Mouse (Mus musculus): Measurements from ENCODE around the gene Enpp3.
A peak's percentile ranks its signal among the peaks of the same experiment; 100 is the strongest.

Gene Enpp3

DNA sequence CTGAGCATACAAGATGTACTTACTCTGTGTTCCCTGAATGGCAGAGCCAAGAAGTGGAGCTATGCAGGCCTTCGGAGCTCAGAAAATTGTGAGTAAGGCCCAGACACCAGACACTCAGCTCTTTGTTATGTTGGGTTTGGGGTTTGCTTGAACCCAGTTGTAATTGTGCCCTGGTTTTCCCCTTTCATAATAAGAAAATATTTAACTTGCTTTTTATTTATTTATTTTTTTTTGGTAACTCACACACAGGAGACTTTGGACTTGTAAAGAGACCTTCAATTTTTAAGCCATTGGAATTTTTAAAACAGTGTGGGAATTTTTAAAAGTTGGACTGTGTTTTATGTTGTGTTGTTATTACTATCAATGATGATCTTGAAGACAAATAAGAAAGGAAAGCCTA is at the start of gene Enpp3:
Gene Enpp3 (minus strand): TSS at position 148 of the 400 bp plus-strand sequence.
- DNase-seq (ENCODE audit: low read depth, low spot score), result no peak

DNA sequence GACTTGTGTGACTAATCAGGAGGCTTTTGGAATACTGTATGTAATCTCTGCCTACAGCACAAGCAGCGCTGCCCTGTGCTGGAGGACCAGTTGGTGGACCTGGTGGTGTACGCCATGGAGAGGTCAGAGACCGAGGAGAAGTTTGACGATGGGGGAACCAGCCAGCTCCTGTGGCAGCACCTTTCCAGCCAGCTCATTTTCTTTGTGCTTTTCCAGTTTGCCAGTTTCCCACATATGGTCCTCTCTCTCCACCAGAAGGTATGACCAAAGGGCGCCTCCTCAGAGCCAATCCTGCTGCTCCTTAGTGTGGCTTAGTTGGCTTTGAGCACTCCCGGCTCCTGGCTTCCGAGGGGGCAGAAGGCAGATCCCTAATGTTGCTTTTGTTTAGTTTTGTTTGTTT is 45.7 kb upstream of the Enpp3 start:
- DNase-seq (ENCODE audit: low read depth, low spot score), result no peak

DNA sequence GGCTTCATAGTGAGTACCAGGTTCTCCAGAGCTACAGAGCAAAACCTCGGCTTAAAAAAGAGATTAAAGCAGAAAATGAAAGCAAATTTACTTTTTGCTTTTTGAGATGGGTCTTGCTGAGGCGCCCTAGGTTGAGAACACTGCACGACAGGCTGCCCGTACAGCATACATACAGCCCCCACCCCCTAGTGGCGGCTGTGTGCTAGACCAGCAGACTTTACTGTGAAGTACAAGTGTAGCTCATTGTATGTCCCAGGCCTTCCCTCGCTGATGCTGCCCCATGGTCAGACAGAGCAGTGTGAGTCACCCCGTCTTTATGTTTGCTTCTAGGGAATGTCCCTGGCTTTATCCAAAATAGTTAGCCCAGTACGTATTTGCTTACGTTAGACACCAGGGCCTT is 43.4 kb upstream of the Enpp3 start:
- no peak for DNase-seq (ENCODE audit: low read depth, low spot score)

DNA sequence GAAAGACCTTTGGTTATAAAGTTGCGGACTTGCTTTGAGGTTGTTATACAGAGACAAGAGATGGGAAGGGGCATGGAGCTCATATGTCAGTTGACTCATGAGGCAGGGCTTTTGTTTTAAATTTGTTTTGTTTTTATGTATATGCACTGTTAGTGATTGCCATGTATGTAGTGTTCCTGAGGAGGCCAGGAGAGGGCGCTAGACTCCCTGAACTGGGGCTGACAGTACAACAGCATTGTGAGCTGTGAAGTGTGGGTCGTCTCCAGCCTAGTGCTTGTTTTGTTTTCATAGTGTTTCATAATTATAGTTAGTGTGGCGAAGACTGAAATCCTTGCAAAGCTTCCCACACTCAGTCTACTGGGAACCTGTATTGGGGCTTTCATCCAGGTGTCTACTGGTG is 31.0 kb upstream of the Enpp3 start:
- DNase-seq (ENCODE audit: low read depth, low spot score), result no peak

DNA sequence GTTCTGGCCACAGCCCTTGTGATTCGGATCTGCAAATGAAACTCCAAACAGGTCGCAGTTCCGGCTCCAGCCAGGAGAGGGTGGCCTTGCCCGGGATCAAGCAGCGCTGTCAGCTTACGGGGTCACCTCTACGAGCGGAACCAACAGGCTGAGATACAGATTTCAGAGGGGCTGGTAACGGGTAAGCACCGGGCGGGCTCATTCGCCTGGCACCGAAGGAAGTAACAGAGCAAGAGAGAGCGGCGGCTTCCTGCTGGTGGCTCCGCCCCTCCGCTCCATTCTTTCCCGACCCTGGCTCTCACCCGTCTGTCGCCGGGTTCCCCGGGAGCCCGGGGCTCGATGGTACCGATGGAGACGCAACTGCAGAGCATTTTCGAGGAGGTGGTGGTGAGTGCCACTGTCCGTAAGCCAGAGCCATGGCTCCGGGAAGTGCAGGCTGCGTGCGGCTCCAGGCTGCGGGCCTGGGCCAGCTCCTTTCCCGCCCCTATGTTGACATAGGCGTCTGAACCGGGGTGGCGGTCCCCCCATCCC is 27.2 kb upstream of the Enpp3 start, which contains the start of gene Med23:
Gene Med23 (plus strand): TSS at position 227 of the 531 bp plus-strand sequence.
- DNase-seq (ENCODE audit: low read depth, low spot score), result peak; percentile 94

DNA sequence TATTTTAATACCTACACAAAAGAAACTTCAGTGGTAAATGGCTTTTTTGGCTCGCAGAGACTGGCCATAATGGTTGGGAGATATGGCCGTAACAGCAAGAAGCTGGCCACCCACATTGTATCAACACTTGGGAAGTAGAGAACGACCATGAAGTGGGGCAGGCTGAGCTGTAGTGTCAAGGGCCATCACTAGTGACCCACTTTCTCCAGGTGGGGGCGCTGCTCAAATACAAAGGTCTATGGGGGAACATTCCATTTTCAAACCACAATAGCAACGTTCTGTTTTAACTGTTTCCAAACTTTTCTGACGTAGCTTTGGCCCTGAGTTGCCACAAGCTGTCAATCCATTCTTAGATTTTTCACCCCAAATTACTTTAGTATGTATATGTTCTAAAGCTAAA is 21.8 kb upstream of the Enpp3 start:
- no peak for DNase-seq (ENCODE audit: low read depth, low spot score)

DNA sequence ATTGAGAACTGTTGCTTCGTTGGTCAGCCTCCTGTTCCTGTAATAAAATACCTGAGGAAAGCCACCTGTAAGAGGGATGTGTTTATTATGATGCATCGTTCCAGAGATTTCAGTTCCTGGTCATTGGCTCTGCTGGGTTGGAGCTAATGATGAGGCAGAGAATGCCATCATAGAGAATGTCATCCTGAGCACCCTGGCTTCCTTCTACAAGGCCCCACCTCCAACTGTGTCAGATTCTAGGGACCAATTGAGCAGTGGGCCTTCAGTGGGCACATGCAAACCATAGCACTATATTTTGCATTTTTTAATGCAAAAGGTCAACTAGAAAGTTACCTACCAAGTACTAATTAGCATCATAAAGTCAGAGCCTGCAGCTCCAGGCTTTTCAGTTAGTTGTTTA is 20.5 kb upstream of the Enpp3 start:
- DNase-seq (ENCODE audit: low read depth, low spot score), result no peak

DNA sequence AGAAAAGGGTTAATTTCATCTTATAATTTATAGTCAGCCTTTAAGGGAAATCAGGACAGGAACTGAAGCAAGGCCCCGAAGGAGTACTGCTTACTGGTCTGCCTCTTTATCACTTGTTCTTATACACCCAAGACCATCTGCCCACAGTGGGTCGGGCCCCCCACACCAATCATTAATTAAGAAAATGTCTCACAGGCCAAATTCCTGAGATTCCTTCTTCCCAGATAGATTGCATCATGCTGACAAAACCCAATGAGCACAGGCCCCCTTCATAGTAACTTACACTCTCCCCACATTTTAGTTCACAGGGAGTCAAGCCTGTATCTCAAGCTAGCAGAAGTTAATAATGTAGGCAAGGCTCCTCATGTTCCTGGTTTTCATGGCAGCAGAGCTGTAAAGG is 625 bp downstream of the Enpp3 start:
- no peak for DNase-seq (ENCODE audit: low read depth, low spot score)

DNA sequence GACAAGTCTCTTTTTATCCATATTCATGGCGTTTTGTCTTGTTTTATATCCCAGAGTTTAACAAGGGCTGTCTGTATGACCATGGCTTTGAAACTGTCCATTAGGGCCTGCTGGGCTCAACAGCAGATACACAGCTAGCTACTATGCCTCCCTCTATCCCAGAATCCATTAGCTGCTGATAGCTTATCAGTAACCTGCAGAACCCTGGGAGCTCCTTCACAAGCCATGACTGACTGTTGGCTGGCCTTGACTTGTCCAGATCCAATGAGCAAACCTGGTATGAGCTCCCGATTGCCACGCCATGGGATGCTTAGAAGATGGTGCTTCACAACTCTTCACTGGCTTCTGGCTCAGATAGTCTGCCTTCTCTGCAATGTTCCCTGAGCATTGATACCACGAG is 1.8 kb downstream of the Enpp3 start:
- DNase-seq (ENCODE audit: low read depth, low spot score), result no peak

DNA sequence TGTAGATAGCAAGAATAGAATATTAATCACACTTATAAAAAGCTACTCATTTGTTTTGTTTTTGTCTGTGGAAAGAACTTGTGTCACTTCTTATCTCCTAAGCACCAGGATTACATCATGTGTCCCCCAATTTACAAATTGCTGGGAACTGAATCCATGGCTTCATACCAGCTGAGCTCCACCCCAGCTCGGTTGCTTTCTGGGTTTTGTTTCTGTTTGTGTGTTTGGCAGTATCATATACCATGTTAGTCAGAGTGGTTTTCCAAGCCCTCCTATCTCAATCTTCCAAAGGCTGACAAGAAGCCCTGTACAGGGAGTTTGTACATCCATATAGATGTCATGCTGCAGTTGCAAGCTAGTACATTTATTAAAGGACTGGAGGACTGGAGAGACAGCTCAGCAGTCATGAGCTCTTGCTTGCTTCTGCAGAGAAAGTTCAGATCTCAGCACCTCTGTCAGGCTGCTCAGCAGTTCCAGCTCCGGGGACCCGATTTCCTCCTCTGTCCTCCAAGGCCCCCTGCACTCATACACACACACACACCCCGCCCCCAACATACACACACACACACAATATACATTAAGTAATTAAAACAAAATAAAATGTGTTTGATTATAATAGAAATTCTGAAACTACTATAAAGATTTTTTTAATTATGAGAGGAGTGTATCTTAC is 6.1 kb downstream of the Enpp3 start:
- DNase-seq (ENCODE audit: low read depth, low spot score), result no peak

DNA sequence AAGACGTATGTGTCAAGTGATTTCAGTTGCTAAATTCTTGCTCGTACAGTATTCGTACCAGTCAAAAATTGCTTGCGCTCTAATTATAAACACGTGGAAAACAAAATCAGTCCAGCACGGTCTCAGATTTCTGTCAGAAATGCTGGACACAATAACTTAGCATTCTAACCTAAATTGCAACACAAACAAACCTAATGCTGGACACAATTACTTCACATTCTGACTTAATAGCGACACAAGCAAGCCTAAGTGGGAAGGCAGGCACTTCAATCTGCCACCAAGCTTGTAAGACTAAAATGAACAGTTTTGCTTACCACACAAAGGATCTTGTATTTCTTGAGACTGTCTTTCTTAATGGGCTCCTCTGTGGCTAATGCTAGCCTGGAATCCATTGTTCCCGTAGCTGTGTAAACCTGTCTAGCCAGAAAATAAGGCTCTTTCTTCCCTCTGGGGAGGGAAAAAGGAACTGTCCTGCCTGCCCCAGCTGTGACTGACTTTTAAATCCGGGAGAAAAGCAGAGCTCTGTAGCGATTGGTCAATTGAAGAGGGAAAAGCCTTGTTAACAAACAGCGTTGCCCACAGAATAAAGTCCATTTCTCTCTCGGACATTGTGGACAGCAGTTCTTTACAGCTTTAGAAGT is 6.8 kb downstream of the Enpp3 start:
- no peak for DNase-seq (ENCODE audit: low read depth, low spot score)

DNA sequence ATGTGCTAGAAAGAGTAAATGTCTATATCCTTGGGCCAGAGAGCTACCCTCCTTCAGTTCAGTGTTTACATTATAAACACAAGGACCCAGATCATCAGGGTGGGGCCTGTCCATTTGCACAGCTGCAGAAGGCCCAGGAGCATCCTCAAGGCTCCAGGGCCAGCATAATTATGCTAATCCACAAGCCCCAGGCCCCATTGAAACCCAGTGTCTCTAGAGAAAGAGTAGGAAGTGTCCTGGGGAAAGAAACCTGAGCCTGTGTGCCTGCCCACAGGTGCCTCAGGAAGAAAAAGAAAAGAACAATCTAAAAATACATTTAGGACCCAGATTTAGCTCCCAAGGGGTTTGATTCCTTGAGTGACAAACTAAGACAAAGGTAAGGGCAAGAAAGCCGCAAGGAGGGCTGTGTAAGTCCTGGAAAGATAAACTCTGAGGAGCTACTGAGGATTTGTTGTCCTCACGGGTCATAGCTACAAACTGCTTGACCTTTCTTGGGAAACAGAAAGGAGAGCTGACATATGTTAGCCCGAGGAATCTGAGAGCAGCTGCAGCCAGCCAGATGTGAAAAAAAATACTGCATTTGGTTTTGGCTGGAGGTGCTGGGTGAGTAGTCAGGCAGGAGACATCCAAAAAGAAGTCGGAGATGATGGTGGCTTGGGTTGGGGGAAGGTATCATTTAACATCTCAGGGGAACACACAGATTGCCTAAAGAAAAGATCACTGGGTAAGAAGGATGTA is 7.8 kb downstream of the Enpp3 start:
- no peak for DNase-seq (ENCODE audit: low read depth, low spot score)

DNA sequence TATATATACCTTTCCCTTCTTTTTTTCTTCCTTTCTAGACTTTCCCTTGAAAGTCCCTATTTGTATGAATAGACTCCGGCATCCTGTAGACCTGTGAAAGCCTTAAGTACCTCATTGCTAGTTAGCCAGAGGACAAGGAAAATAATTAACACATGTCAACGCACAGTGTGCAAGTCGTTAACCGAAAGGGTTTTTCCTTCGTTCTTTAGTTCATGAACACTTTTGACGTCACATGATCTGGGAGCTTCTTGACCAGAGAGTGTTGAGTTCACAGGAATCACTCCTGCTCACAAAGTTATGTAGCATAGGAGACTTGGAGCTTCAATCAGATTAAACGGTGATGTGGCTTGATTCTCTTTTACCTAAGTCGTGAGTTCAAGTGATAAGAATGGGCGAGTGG is 10.3 kb downstream of the Enpp3 start:
- DNase-seq (ENCODE audit: low read depth, low spot score), result no peak

DNA sequence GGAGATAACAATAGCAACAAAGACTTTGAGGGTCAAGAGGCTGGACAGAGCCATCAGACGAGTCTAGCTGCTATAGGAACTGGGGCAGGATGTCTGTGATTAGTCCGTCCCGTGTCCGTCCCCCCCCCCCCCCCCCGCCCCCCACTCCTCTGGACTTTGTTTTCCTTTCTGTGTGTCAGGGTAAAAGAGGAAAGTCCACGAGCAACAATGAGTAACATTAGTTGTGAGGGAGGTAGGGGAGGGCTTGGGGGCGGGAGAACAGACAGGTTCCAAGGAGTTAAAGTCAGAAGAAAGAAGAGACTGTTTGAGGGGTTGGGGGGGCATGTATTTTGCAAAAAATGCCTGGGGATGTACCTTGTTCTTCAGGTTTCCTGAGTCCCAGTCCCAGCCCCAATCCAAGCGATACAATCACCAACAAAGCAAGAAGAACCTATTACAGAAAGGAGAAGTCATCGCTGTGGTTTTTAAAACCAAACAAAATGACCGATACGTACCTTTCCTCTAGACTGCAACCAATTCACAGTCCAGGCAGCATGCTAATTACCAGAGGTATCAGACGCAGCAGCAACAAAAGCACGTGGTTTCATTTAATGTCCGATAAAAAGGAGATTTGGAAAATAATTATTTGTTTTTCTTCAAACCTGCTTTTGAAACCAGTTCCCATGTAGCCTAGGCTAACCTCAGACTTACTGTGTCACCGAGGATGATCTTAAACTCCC is 11.1 kb downstream of the Enpp3 start:
- no peak for DNase-seq (ENCODE audit: low read depth, low spot score)

DNA sequence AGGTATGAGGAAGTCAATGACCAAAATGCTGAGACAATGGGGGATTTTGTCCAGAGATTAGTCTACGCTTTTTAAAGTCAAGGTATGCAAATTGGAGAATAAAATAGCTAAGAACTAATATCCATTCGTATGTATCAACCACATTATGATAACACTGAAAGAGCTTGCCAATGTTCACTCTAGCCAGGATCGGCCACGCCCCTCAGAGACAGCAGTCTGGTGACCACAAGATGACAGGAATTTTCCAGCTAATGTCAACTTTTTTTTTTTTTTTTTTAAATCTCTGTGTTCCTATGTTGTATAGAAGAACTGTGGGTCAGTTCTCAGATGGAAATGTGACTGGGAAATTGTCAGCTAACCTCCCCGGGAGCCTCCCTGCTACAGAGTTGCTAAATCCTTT is 12.2 kb downstream of the Enpp3 start:
- no peak for DNase-seq (ENCODE audit: low read depth, low spot score)

DNA sequence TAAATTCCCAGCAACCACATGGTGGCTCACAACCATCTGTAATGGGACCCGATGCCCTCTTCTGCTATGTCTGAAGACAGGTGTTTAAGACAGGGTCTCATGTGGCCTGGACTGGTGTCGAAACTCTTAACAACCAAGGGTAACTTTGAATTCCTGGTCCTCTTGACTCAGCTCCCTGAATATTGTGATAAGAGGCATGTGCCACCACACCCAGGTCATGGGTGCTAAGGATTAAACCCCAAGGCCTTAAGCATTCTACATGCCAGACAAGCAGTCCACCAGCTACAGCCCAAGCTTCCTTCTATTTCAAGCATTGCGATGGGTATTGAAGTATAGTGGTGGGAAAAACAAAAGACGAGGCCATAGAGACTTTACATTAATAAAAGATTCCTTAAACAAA is 14.5 kb downstream of the Enpp3 start:
- no peak for DNase-seq (ENCODE audit: low read depth, low spot score)

DNA sequence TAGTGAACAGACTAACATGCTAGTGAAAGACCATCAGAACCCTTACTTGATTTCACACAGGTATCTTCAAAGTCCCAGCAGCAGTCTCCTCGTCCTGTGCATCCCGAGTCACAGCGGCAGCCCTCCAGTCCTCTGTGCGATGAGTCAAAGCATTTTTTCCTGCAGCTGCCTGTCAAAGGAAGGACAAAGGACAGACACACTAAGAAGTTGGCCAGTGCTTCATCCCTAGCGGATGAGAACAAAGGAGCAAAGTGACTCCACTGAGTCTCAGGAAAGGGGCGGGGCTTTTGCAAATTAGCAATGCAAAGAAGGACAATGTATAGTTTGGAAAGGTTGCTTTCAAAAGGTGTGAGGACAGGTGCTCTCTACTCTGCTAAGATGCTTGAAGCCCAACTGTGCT is 16.5 kb downstream of the Enpp3 start:
- peak; percentile 34 for DNase-seq (ENCODE audit: low read depth, low spot score)

DNA sequence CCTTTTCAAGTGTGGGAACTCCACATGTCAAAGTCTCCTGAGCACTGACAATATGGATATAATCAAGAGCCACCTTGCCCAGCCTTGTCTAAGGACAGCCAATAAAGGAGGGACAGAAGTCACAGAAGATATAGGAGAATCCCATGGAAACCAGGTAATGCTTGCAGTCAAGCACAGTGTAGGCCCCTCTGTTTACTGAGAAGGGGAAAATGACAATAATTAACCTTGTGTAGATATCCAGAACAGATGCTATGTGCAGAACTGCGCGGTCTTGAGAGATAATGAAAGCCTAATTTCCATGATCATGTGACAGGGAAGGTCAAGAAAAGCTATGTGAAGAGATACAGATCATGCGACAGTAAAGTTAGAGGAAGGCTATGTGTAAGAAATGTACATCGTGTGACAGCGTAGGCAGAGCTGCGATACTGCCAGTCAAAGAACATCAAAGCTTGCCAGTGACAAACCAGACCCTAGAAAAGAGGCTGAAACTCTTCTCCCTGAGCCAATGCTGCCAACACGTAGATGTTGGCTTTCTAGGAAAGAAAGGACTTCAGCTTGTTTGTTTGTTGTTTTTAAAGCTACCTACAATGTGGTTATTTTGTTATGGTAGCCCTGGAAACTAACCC is 17.1 kb downstream of the Enpp3 start:
- DNase-seq (ENCODE audit: low read depth, low spot score), result no peak

DNA sequence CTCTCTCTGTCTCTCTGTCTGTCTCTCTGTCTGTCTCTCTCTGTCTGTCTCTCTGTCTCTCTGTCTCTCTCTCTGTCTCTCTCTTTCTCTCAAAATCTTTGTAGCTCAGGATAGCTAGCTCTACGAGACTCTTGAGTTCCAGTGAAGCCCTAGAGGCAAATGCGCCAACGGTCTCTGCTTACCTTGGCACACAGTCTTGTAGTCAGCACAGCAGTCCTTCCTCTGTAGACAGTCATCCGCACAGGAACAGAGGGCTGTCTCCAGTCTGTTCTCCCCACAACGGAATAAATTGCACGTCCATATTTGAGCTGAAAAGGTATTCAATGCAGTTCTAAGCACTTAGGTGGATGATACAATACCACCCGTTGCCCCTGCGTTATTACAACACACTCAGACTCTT is 18.0 kb downstream of the Enpp3 start:
- DNase-seq (ENCODE audit: low read depth, low spot score), result no peak

DNA sequence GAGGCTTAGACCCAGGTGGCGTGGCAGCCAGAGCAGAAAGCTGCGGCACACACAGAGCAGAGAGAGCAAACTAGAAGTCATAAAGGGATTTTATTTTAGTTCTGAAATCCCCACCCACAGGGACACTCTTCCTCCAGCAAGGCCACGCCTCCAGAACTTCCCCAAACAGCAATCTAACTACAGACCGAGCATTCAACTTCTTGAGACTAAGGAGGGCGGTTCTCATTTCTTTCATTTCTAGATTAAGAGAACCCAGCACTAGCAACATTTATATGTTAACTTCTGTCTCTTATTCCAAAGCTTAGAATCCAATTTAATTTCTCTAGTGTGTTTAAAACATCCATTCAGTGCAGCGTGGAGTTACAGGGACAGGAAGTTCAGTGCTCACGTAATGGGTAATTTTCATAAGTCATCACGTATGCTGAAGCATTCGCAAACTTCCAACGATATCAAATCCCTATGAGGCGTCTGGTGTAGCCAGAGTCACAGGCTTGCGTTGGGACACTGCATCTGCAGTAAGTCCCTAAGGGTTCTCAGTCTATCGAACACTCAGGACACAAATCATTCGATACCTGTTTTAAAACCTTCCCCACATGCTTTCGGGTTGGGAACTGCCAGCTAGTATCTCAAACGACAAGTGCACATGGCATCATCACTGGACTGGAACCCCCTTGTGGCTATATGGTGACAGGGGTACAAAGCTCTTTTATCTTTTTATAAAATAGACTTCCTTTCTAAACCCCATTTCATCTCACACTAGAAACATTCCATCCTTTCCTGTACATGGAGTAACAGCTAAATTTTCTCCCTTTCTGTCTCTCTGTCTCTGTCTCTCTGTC is 18.7 kb downstream of the Enpp3 start:
- no peak for DNase-seq (ENCODE audit: low read depth, low spot score)

DNA sequence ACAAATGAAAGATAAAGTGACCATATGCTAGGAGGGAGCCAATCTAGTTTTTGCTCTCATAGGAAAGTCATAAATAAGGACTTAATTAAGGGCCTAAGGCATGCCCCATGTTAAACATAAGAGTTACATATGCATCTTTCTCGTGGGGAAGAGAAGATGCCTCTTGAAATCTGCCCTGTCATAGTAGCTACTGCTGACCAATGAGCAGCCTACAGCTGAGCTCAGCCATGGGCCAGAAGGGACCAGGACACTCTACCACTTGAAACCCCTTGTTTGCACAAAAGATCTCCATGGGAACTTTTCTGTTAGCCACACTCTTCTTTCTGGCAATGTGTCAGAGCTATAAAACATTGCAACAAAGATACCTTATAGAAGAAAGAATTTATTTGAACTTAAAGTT is 19.4 kb downstream of the Enpp3 start:
- no peak for DNase-seq (ENCODE audit: low read depth, low spot score)
